Mouse (Mus musculus) stomach, embryonic 14.5 days (tissue): ENCODE results near the gene Ltb. TPM values are rescaled to one million over a fixed set of nuclear protein-coding genes. Genes with fewer than 3 reads are reported as not detected.

Source experiments
- ATAC-seq: fragments of 200-750 bp; cut with Nextera tagmentation; 2 replicates; pipeline ENCODE4 v1.8.0; 2017; ENCODE audit warnings: low read depth, moderate TSS enrichment; ENCODE audit not compliant: insufficient number of reproducible peaks, insufficient read depth, low FRiP score
- H3K27ac ChIP-seq: fragments of 300-500 bp; sonication (generic); 2 replicates; pipeline ENCODE4 v1.5.1; 2014; ENCODE audit warnings: mild to moderate bottlenecking, low read length, moderate library complexity, mixed read lengths
- H3K27me3 ChIP-seq: fragments of 300-500 bp; sonication (generic); 2 replicates; pipeline ENCODE4 v1.6.1; 2014; ENCODE audit warnings: low read length, control low read depth, mixed read lengths; ENCODE audit not compliant: control insufficient read depth, insufficient read depth
- H3K36me3 ChIP-seq: fragments of 300-500 bp; sonication (generic); 2 replicates; pipeline ENCODE4 v1.6.1; 2014; ENCODE audit warnings: mild to moderate bottlenecking, control low read depth, low read length, moderate library complexity, mixed read lengths; ENCODE audit not compliant: control insufficient read depth, insufficient read depth
- H3K4me1 ChIP-seq: fragments of 300-500 bp; sonication (generic); 2 replicates; pipeline ENCODE4 v1.6.1; 2014; ENCODE audit warnings: low read length, control low read depth, mixed read lengths; ENCODE audit not compliant: control insufficient read depth, insufficient read depth
- H3K4me2 ChIP-seq: fragments of 300-500 bp; sonication (generic); replicated peaks from 2 replicates; pipeline ENCODE4 v1.6.1; 2014; ENCODE audit warnings: low read depth, low read length, control low read depth
- H3K4me3 ChIP-seq: fragments of 300-500 bp; sonication (generic); 2 replicates; pipeline ENCODE4 v1.5.1; 2014; ENCODE audit warnings: low read depth, low read length, control low read depth
- H3K9ac ChIP-seq: fragments of 300-500 bp; sonication (generic); replicated peaks from 2 replicates; pipeline ENCODE4 v1.6.1; 2014; ENCODE audit warnings: low read depth, mild to moderate bottlenecking, control low read depth, low read length, moderate library complexity, mixed read lengths
- H3K9me3 ChIP-seq: fragments of 300-500 bp; sonication (generic); 2 replicates; pipeline ENCODE4 v1.6.1; 2016; ENCODE audit warnings: low read depth, low read length, control low read depth; ENCODE audit not compliant: control insufficient read depth
- WGBS: fragments of 180-500 bp; shearing (Covaris S2); extraction: QIAGEN DNeasy Blood & Tissue Kit; methylation state at CpG from one replicate; pipeline ENCODE4 v1.1.7; 2014; 5-methylcytosine and 5-hydroxymethylcytosine counted together
- polyA plus RNA-seq: library from polyadenylated mRNA; unstranded; fragments of >200 nt; fragmentation: Nextera tagmentation; extraction: Ambion mirVana; gene quantifications from 2 replicates; pipeline ENCODE4 v1.2.1, GENCODE M21; 2014

Ltb gene
- polyA plus RNA-seq, 1 experiment from 2014 or later, result 1.4 TPM

- no peaks in the 10 kb centered on the region for H3K9me3 ChIP-seq
- peak overlapping the region; percentile 30; the same call in 1 of the 2 replicates for H3K9ac ChIP-seq
- ATAC-seq, result peak; percentile 68
- H3K4me1 ChIP-seq, result peaks cover 6% of the 10 kb centered on the region; the same call in 1 of the 2 replicates
- peak overlapping the region; percentile 78 for H3K27ac ChIP-seq
- H3K27me3 ChIP-seq, result no peaks in the 10 kb centered on the region
- peak overlapping the region; percentile 37 for H3K4me3 ChIP-seq
- 4% methylated on average over 17 of the region's 18 CpGs for WGBS
- peak overlapping the region; percentile 51 for H3K4me2 ChIP-seq
- no peaks in the 10 kb centered on the region for H3K36me3 ChIP-seq
These were observed 8.3 kb upstream of the Ltb start for GRCm38 (mm10) chr17:35185639-35186611.

GRCm38 (mm10) chr17:35186681-35187080, 7.6 kb upstream of the Ltb start:
- WGBS, result 0% methylated on average over 4 of the region's 4 CpGs
- H3K4me1 ChIP-seq, result peaks cover 6% of the 10 kb centered on the region; the same call in 1 of the 2 replicates
- H3K36me3 ChIP-seq, result no peaks in the 10 kb centered on the region
- H3K9me3 ChIP-seq, result no peaks in the 10 kb centered on the region
- peak overlapping the region; percentile 78 for H3K27ac ChIP-seq
- H3K27me3 ChIP-seq, result no peaks in the 10 kb centered on the region
- H3K4me3 ChIP-seq, result peak overlapping the region; percentile 37
- peak overlapping the region; percentile 51 for H3K4me2 ChIP-seq
- peak; percentile 25; the same call in 1 of the 2 replicates for ATAC-seq
- H3K9ac ChIP-seq, result 0 out of 2 replicates have a peak overlapping the region, but pooled peaks have one; percentile 6

DNA sequence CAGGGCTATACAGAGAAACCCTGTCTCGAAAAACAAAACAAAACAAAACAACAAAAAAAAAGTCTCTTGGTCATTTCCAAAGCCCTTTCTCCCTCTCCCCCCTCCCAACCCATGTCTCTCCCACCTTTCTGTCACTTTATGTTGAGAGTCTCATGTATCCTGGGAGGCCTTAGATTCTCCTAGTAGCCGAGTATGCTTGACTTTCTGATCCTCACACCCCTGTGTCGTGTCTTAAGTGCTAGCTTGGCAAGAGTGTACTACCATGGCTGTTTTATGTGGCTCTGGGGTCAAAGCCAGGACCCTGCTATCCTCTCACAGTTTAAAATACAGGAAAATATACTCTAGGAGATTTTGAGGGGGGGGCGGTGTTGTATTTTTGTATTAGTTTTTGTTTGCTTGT, 6.9 kb upstream of the Ltb start:
- H3K27ac ChIP-seq, result no peak overlapping the region

DNA sequence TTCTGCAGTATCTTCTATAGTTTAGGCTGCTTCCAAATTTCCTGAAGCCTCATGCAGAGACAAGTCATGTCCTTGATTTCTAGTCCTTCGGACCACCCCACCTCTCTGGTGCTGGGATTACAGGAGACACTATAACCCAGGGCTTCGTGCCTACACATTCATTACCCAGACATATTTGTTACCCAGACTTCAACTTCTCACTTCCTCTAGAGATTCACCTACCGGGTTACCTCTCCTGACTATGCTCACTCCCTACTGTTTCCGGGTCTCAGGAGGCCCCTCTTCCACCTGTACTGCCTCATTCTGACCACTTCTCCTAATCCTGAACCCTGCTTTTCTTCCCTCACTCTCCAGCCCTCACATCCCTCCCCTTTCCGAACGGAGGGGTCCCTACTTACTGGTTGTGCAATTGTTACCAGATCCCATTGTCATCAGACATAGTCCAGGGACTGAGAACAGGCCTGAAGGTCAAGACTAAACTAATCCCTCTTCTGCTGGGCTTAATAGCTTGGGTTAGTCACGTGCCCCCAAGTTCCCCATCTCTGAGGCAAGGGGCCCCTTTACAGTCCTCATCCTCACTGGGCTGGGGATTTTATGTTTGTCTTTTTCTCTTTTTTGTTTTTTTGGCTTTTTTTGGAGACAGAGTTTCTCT, 6.2 kb upstream of the Ltb start, which contains the start of gene Lst1:
Gene Lst1 (minus strand): TSS at position 481 of the 652 bp plus-strand sequence.
- no peak for ATAC-seq
- Histone ChIP-seq H3K36me3 (no peaks in the 10 kb centered on the region), H3K4me2 (no peak within 1 kb of the TSS), H3K27ac (peak within 1 kb of the TSS; percentile 21; the same call in 1 of the 2 replicates), H3K4me3 (no peak within 1 kb of the TSS), H3K4me1 (peaks cover 6% of the 10 kb centered on the region; the same call in 1 of the 2 replicates), H3K9me3 (no peaks in the 10 kb centered on the region), H3K27me3 (no peaks in the 10 kb centered on the region), H3K9ac (no peak within 1 kb of the TSS)
- WGBS, result 71% methylated on average over 7 of the region's 7 CpGs

More for the DNA sequence above, 6.9 kb upstream of the Ltb start:
- Histone ChIP-seq H3K36me3 (no peaks in the 10 kb centered on the region), H3K9me3 (no peaks in the 10 kb centered on the region), H3K9ac (no peak overlapping the region), H3K4me3 (no peak overlapping the region), H3K4me2 (no peak overlapping the region), H3K27me3 (no peaks in the 10 kb centered on the region), H3K4me1 (peaks cover 6% of the 10 kb centered on the region; the same call in 1 of the 2 replicates)
- WGBS, result 70% methylated on average over 4 of the region's 4 CpGs
- no peak for ATAC-seq

DNA sequence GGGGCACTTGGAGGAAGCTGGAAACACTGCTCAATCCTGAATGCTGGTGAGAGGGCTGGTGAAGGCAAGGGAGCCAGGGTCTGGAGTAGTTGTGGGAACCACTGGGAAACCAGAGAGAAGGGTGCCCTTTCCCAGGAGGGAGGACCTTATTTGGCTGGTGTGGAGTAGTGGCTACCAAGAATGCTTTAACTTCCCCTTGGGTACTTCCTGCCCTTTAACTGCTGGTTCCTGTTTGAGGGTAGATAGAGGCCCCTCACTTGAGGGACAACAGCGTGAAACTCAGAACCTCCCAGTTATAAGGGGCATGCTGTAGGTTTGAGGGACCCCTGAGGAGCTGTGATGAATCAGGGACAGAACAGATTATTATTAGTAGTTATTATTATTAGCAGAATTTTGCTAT, 5.1 kb upstream of the Ltb start:
- no peaks in the 10 kb centered on the region for H3K36me3 ChIP-seq
- ATAC-seq, result no peak
- H3K27ac ChIP-seq, result no peak overlapping the region
- no peak overlapping the region for H3K4me3 ChIP-seq
- H3K27me3 ChIP-seq, result no peaks in the 10 kb centered on the region
- no peak overlapping the region for H3K9ac ChIP-seq
- H3K9me3 ChIP-seq, result no peaks in the 10 kb centered on the region
- H3K4me1 ChIP-seq, result peaks cover 8% of the 10 kb centered on the region; the same call in 1 of the 2 replicates
- no peak overlapping the region for H3K4me2 ChIP-seq
- 59% methylated on average over 1 of the region's 1 CpGs for WGBS

DNA sequence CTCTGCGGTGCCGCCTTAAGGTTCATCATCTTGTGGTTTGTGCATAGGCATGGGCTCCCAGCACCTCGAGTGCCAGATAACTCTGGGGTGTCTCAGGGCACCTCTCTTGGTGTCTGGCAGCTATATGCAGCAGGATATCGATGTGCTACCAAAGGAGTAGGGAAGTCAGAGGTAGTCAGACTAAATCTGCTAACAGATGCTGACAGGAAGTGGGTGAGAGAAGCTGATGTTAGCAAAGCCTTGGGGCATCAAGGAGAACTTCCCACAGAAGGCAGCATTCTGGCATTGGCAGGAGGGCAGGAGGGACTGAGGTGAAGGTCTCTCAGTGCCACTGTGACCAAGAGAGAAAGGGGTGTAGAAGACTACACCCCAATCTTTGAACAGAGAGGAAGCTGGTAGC, 4.1 kb upstream of the Ltb start:
- Histone ChIP-seq H3K27ac (no peak overlapping the region), H3K4me2 (no peak overlapping the region)

GRCm38 (mm10) chr17:35191723-35192122, 2.5 kb upstream of the Ltb start:
- no peak for ATAC-seq
- Histone ChIP-seq H3K9me3 (no peaks in the 10 kb centered on the region), H3K4me2 (no peak overlapping the region), H3K27ac (no peak overlapping the region), H3K9ac (no peak overlapping the region), H3K4me3 (no peak overlapping the region), H3K27me3 (peaks cover 8% of the 10 kb centered on the region), H3K36me3 (no peaks in the 10 kb centered on the region), H3K4me1 (peaks cover 14% of the 10 kb centered on the region; the same call in 1 of the 2 replicates)
- 65% methylated on average over 2 of the region's 2 CpGs for WGBS

More for the DNA sequence above, 4.1 kb upstream of the Ltb start:
- Histone ChIP-seq H3K4me1 (peaks cover 15% of the 10 kb centered on the region; the same call in 1 of the 2 replicates), H3K27me3 (no peaks in the 10 kb centered on the region), H3K9me3 (no peaks in the 10 kb centered on the region), H3K4me3 (no peak overlapping the region), H3K36me3 (no peaks in the 10 kb centered on the region), H3K9ac (no peak overlapping the region)
- no peak for ATAC-seq
- 67% methylated on average over 4 of the region's 4 CpGs for WGBS

- Histone ChIP-seq H3K4me2 (no peak overlapping the region), H3K36me3 (no peaks in the 10 kb centered on the region), H3K9me3 (no peaks in the 10 kb centered on the region), H3K9ac (no peak overlapping the region), H3K27ac (no peak overlapping the region), H3K27me3 (peaks cover 8% of the 10 kb centered on the region), H3K4me1 (peaks cover 14% of the 10 kb centered on the region; the same call in 1 of the 2 replicates), H3K4me3 (no peak overlapping the region)
- WGBS, result 85% methylated on average over 5 of the region's 5 CpGs
- ATAC-seq, result no peak
These were observed 1.3 kb upstream of the Ltb start for GRCm38 (mm10) chr17:35192924-35193323.
